Comparison of ENCODE assay signal across 22 mouse cellular contexts in genomic region chr4:85783768-85784379, GRCm38 (mm10).
A peak's percentile ranks its signal among the peaks of the same experiment; 100 is the strongest.
DNase-seq lines count a peak whose midpoint lies in the region; ATAC-seq and TF ChIP-seq lines count a peak whose summit lies in the region.
"Had no signal": no experiment of that assay in that cellular context is flagged by ENCODE, and none has a peak within 500 bp of the region (broad histone marks: within the 10 kb centered on the region; RNA-seq: fewer than 3 reads in every experiment).

No protein-coding gene starts in this region.

- no peak for TF ChIP-seq EP300 in liver, postnatal 0 days (IDR thresholded peaks at IDR 0.05; ENCODE audit: low read depth)

- no peaks in the 10 kb centered on the region for H3K79me2 ChIP-seq in liver, adult 2 months (ENCODE audit: control insufficient read depth, insufficient read depth, low read length)

- no peak overlapping the region for H3K4me3 ChIP-seq in embryonic facial prominence, embryonic 14.5 days (ENCODE audit: low read depth, low read length)
- no peak overlapping the region for H3K4me3 ChIP-seq in embryonic facial prominence, embryonic 10.5 days
- no peak overlapping the region for H3K4me3 ChIP-seq in liver, adult 2 months (ENCODE audit: insufficient read depth, low read depth, low read length)
- H3K4me3 ChIP-seq in liver, postnatal 0 days (ENCODE audit: low read depth, low read length), result no peak overlapping the region
- no peak overlapping the region for H3K4me3 ChIP-seq in midbrain, embryonic 13.5 days (replicated peaks)
- no peak overlapping the region for H3K4me3 ChIP-seq in stomach, embryonic 16.5 days (replicated peaks; ENCODE audit: low read length)
- no peak overlapping the region for H3K4me3 ChIP-seq in kidney, embryonic 15.5 days (replicated peaks)
- H3K4me3 ChIP-seq: embryonic facial prominence, embryonic 13.5 days; gastrocnemius, adult 2 months; heart, embryonic 15.5 days; limb, embryonic 15.5 days; neural tube, embryonic 12.5 days had no signal

- H3K4me2 ChIP-seq in embryonic facial prominence, embryonic 14.5 days (ENCODE audit: low read depth, low read length), result no peak overlapping the region
- no peak overlapping the region for H3K4me2 ChIP-seq in liver, postnatal 0 days (ENCODE audit: low read depth, low read length)
- no peak overlapping the region for H3K4me2 ChIP-seq in midbrain, embryonic 13.5 days (replicated peaks)
- H3K4me2 ChIP-seq in stomach, embryonic 16.5 days (ENCODE audit: low read depth, low read length), result no peak overlapping the region
- no peak overlapping the region for H3K4me2 ChIP-seq in kidney, embryonic 15.5 days
- H3K4me2 ChIP-seq: embryonic facial prominence, embryonic 13.5 days; heart, embryonic 15.5 days; limb, embryonic 15.5 days; neural tube, embryonic 12.5 days had no signal

- H3K27ac ChIP-seq in embryonic facial prominence, embryonic 14.5 days (replicated peaks; ENCODE audit: low read depth, low read length), result no peak overlapping the region
- H3K27ac ChIP-seq in embryonic facial prominence, embryonic 10.5 days (replicated peaks), result no peak overlapping the region
- H3K27ac ChIP-seq in liver, adult 2 months (replicated peaks; ENCODE audit: insufficient read depth, low read depth, low read length), result no peak overlapping the region
- H3K27ac ChIP-seq in liver, postnatal 0 days (ENCODE audit: low read depth), result no peak overlapping the region
- no peak overlapping the region for H3K27ac ChIP-seq in midbrain, embryonic 13.5 days
- peak overlapping the region; percentile 49; the same call in 1 of the 2 replicates for H3K27ac ChIP-seq in stomach, embryonic 16.5 days (ENCODE audit: low read length)
- H3K27ac ChIP-seq in kidney, embryonic 15.5 days, result no peak overlapping the region
- H3K27ac ChIP-seq: embryonic facial prominence, embryonic 13.5 days; gastrocnemius, adult 2 months; heart, embryonic 15.5 days; limb, embryonic 15.5 days; neural tube, embryonic 12.5 days had no signal

- ATAC-seq in embryonic facial prominence, embryonic 14.5 days (ENCODE audit: low read depth), result no peak; the same call in 1 of the 2 replicates
- ATAC-seq in liver, postnatal 0 days, result no peak
- ATAC-seq in midbrain, embryonic 13.5 days, result peak; percentile 85
- 0 out of 2 replicates have a peak, but pooled peaks have one; percentile 44 for ATAC-seq in stomach, embryonic 16.5 days (ENCODE audit: insufficient read depth, low FRiP score)
- no peak for ATAC-seq in kidney, embryonic 15.5 days (replicated peaks; ENCODE audit: low FRiP score)

- no peaks in the 10 kb centered on the region for H3K27me3 ChIP-seq in embryonic facial prominence, embryonic 14.5 days (replicated peaks; ENCODE audit: control insufficient read depth, insufficient read depth, low read length)
- H3K27me3 ChIP-seq in embryonic facial prominence, embryonic 10.5 days (replicated peaks; ENCODE audit: low read depth, poor library complexity, severe bottlenecking), result peaks cover 4% of the 10 kb centered on the region; the same call in 1 of the 2 replicates
- no peaks in the 10 kb centered on the region for H3K27me3 ChIP-seq in liver, adult 2 months (ENCODE audit: control insufficient read depth, insufficient read depth, low read length)
- H3K27me3 ChIP-seq in liver, postnatal 0 days (ENCODE audit: insufficient read depth, low read length), result no peaks in the 10 kb centered on the region
- H3K27me3 ChIP-seq in midbrain, embryonic 13.5 days, result peaks cover 53% of the 10 kb centered on the region
- H3K27me3 ChIP-seq in stomach, embryonic 16.5 days (ENCODE audit: control insufficient read depth, insufficient read depth, low read length), result no peaks in the 10 kb centered on the region
- no peaks in the 10 kb centered on the region for H3K27me3 ChIP-seq in kidney, embryonic 15.5 days
- H3K27me3 ChIP-seq: heart, embryonic 15.5 days; limb, embryonic 15.5 days had no signal

- H3K9ac ChIP-seq in embryonic facial prominence, embryonic 14.5 days (ENCODE audit: low read depth, low read length), result no peak overlapping the region
- H3K9ac ChIP-seq in liver, adult 2 months (ENCODE audit: low read depth, low read length), result no peak overlapping the region
- no peak overlapping the region for H3K9ac ChIP-seq in liver, postnatal 0 days (replicated peaks)
- H3K9ac ChIP-seq in midbrain, embryonic 13.5 days (replicated peaks), result no peak overlapping the region
- no peak overlapping the region for H3K9ac ChIP-seq in stomach, embryonic 16.5 days (ENCODE audit: low read length)
- no peak overlapping the region for H3K9ac ChIP-seq in kidney, embryonic 15.5 days
- H3K9ac ChIP-seq: embryonic facial prominence, embryonic 13.5 days; heart, embryonic 15.5 days; limb, embryonic 15.5 days; neural tube, embryonic 12.5 days had no signal

- H3K9me3 ChIP-seq in embryonic facial prominence, embryonic 14.5 days (ENCODE audit: control insufficient read depth, low read length), result no peaks in the 10 kb centered on the region
- H3K9me3 ChIP-seq in embryonic facial prominence, embryonic 10.5 days, result no peaks in the 10 kb centered on the region
- H3K9me3 ChIP-seq in liver, postnatal 0 days (ENCODE audit: low read length), result no peaks in the 10 kb centered on the region
- no peaks in the 10 kb centered on the region for H3K9me3 ChIP-seq in midbrain, embryonic 13.5 days
- no peaks in the 10 kb centered on the region for H3K9me3 ChIP-seq in stomach, embryonic 16.5 days (replicated peaks; ENCODE audit: control insufficient read depth, low read length)
- no peaks in the 10 kb centered on the region for H3K9me3 ChIP-seq in kidney, embryonic 15.5 days (replicated peaks)
- H3K9me3 ChIP-seq: embryonic facial prominence, embryonic 13.5 days; heart, embryonic 15.5 days; limb, embryonic 15.5 days; neural tube, embryonic 12.5 days had no signal

- no peak for TF ChIP-seq CTCF in liver, adult 2 months (IDR thresholded peaks at IDR 0.05; ENCODE audit: low read depth, low read length)
- no peak for TF ChIP-seq CTCF in liver, postnatal 0 days (IDR thresholded peaks at IDR 0.05; ENCODE audit: low read depth)

- H3K4me1 ChIP-seq in embryonic facial prominence, embryonic 14.5 days (ENCODE audit: control insufficient read depth, insufficient read depth, low read length), result peaks cover 5% of the 10 kb centered on the region; the same call in 1 of the 2 replicates
- H3K4me1 ChIP-seq in embryonic facial prominence, embryonic 10.5 days, result peaks cover 9% of the 10 kb centered on the region
- no peaks in the 10 kb centered on the region for H3K4me1 ChIP-seq in liver, adult 2 months (ENCODE audit: control insufficient read depth, insufficient read depth, low read length)
- no peaks in the 10 kb centered on the region for H3K4me1 ChIP-seq in liver, postnatal 0 days (ENCODE audit: insufficient read depth)
- peaks cover 23% of the 10 kb centered on the region for H3K4me1 ChIP-seq in midbrain, embryonic 13.5 days (replicated peaks)
- H3K4me1 ChIP-seq in stomach, embryonic 16.5 days (ENCODE audit: control insufficient read depth, insufficient read depth, low read length), result peaks cover 3% of the 10 kb centered on the region; the same call in 1 of the 2 replicates
- H3K4me1 ChIP-seq in kidney, embryonic 15.5 days, result no peaks in the 10 kb centered on the region
- H3K4me1 ChIP-seq: heart, embryonic 15.5 days; limb, embryonic 15.5 days had no signal

- H3K36me3 ChIP-seq in embryonic facial prominence, embryonic 14.5 days (ENCODE audit: control insufficient read depth, insufficient read depth, low read length), result no peaks in the 10 kb centered on the region
- H3K36me3 ChIP-seq in embryonic facial prominence, embryonic 10.5 days (replicated peaks), result no peaks in the 10 kb centered on the region
- no peaks in the 10 kb centered on the region for H3K36me3 ChIP-seq in liver, adult 2 months (ENCODE audit: control insufficient read depth, insufficient read depth, low read length)
- H3K36me3 ChIP-seq in liver, postnatal 0 days (replicated peaks; ENCODE audit: insufficient read depth, low read length), result no peaks in the 10 kb centered on the region
- H3K36me3 ChIP-seq in midbrain, embryonic 13.5 days, result no peaks in the 10 kb centered on the region
- H3K36me3 ChIP-seq in stomach, embryonic 16.5 days (ENCODE audit: control insufficient read depth, insufficient read depth, low read length), result no peaks in the 10 kb centered on the region
- H3K36me3 ChIP-seq in kidney, embryonic 15.5 days, result no peaks in the 10 kb centered on the region
- H3K36me3 ChIP-seq: embryonic facial prominence, embryonic 13.5 days; heart, embryonic 15.5 days; limb, embryonic 15.5 days; neural tube, embryonic 12.5 days had no signal

- peak; percentile 28 for DNase-seq in embryonic facial prominence, embryonic 14.5 days (ENCODE audit: low spot score)
- DNase-seq in embryonic facial prominence, embryonic 10.5 days (ENCODE audit: low spot score), result no peak
- DNase-seq in liver, adult 2 months (ENCODE audit: extremely low read depth, low read depth, low spot score), result peak; percentile 19
- DNase-seq in liver, postnatal 0 days, result no peak
- DNase-seq in yolk sac, embryonic 10.5 days (ENCODE audit: low spot score), result no peak
- DNase-seq: adrenal gland, postnatal 10 days; cerebellum, adult 11-12 months; cerebellum, postnatal 25 days; gastrocnemius, adult 2 months; heart, adult 11 months; kidney, adult 11 months; kidney, postnatal 4 days; lung, adult 18-20 months; lung, postnatal 36 days; thymus, adult 18-20 months had no signal

- no peak for TF ChIP-seq POLR2A in liver, adult 2 months (IDR thresholded peaks at IDR 0.05; ENCODE audit: extremely low read depth, insufficient read depth, low read length)

- 47% methylated on average over 6 of the region's 6 CpGs for WGBS in embryonic facial prominence, embryonic 14.5 days
- 53% methylated on average over 6 of the region's 6 CpGs for WGBS in embryonic facial prominence, embryonic 10.5 days
- 62% methylated on average over 6 of the region's 6 CpGs for WGBS in liver, adult 2 months
- 58% methylated on average over 6 of the region's 6 CpGs for WGBS in liver, postnatal 0 days (ENCODE audit: insufficient replicate concordance)
- 4% methylated on average over 6 of the region's 6 CpGs for WGBS in midbrain, embryonic 13.5 days
- 33% methylated on average over 6 of the region's 6 CpGs for WGBS in stomach, embryonic 16.5 days
- 62% methylated on average over 6 of the region's 6 CpGs for WGBS in kidney, embryonic 15.5 days

Comparison
In these comparisons a context has a peak if more than half of its experiments do, and no peak if none do; other contexts are left out.
1. DNase-seq: peak in embryonic facial prominence, embryonic 14.5 days (single experiment) and liver, adult 2 months (single experiment); none in embryonic facial prominence, embryonic 10.5 days (single experiment), liver, postnatal 0 days (single experiment) and yolk sac, embryonic 10.5 days (single experiment).
2. ATAC-seq: peak in midbrain, embryonic 13.5 days (single experiment) and stomach, embryonic 16.5 days (single experiment); none in embryonic facial prominence, embryonic 14.5 days (single experiment), liver, postnatal 0 days (single experiment) and kidney, embryonic 15.5 days (single experiment).